Mouse (Mus musculus) bone marrow, adult 2 months (tissue): ENCODE measurements around the gene Ttc5.

ENCODE experiments used
- CTCF ChIP-seq: fragments of 200-500 bp; IDR thresholded peaks from 2 replicates; pipeline ENCODE4 v1.5.1; 2011; ENCODE audit warnings: low read length, control low read depth; ENCODE audit not compliant: control insufficient read depth, insufficient read depth
- POLR2A ChIP-seq: fragments of 200-500 bp; IDR thresholded peaks from 2 replicates; pipeline ENCODE4 v1.6.1; 2011; ENCODE audit warnings: low read depth, mild to moderate bottlenecking, control low read depth, low read length, borderline replicate concordance; ENCODE audit not compliant: control insufficient read depth

DNA sequence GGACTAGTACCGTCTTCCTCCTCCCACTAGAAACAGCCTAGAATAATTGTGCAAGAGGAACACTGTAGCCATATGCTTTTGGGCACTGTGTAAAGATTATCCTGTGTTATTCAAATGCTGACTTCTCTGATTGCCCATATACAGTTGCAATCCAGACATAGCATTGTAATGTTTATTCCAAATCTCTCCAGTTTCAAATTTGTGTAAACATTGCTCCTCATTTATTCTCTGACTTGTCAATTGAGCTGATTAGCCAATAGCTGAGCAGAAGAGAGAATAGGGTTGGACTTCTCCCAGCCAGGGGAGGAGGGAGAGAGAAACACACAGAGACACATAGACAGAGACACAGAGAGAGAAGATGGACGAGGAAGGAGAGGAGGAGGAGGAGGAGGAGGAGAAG, 49.1 kb upstream of the Ttc5 start:
- no peak for TF ChIP-seq POLR2A
- TF ChIP-seq CTCF, result no peak
